30 mouse cellular contexts compared by ENCODE assay signal in the genomic region with DNA sequence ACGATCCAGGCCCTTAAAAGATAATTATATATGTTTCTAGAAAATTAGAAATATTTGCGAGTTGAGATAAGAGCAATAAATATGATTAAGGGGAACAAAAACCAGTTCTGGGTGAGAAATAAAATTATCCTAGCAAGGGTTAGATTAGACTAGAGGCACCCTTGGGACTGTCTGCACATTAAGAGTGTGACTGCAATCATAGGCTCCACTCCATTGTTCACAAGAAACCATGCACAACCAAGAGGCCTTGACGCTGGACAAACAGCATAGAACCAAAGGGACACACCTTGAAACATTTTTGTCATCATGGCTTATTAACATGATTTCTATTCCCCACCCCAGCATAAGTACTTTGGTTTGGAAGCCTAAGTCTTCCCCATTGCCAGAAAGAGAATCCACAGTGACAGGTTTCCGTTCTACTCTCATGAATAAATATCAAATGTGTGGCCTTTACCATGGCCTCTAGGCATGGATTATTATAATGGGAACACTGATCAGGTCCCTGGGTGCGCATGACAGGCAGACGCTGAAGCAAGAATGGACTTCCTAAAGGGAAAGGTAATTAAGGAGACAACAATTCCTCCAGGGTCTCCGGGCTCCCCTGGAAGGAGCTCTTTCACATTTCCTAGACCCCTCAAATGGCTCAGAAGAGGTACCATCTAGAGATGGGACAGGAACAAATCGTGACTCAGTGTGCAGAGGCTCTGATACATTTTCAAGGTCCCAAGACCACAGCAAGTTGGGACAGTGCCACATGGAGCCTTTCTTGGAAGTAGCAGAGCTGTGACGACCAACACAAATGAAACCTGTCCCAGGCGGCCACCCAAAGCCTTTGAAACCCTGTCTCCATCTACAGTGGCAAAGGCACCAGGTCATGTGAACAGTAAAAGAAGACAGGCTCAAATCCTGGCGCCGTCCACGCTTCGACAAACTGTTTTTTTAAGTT. TPM values are rescaled to one million over a fixed set of nuclear protein-coding genes. Genes with fewer than 3 reads are reported as not detected.
DNase-seq lines count a peak whose midpoint lies in the region; ATAC-seq and TF ChIP-seq lines count a peak whose summit lies in the region.
"Had no signal": no experiment of that assay in that cellular context is flagged by ENCODE, and none has a peak within 500 bp of the region (broad histone marks: within the 10 kb centered on the region; RNA-seq: fewer than 3 reads in every experiment).

No protein-coding gene starts in this region.

- no peak for TF ChIP-seq CTCF in small intestine, adult 2 months (IDR thresholded peaks at IDR 0.05; ENCODE audit: extremely low read depth, insufficient read length, insufficient replicate concordance, low read depth, low read length)

- no peak overlapping the region for H3K9ac ChIP-seq in hindbrain, embryonic 12.5 days
- no peak overlapping the region for H3K9ac ChIP-seq in midbrain, embryonic 13.5 days (replicated peaks)
- H3K9ac ChIP-seq in midbrain, embryonic 16.5 days (ENCODE audit: low read depth, low read length): no peak overlapping the region
- H3K9ac ChIP-seq: embryonic facial prominence, embryonic 15.5 days; forebrain, embryonic 12.5 days; forebrain, postnatal 0 days; liver, embryonic 14.5 days had no signal

- no peaks in the 10 kb centered on the region for H3K27me3 ChIP-seq in hindbrain, embryonic 12.5 days
- H3K27me3 ChIP-seq in hindbrain, embryonic 10.5 days (ENCODE audit: insufficient read depth, poor library complexity, severe bottlenecking): no peaks in the 10 kb centered on the region
- no peaks in the 10 kb centered on the region for H3K27me3 ChIP-seq in midbrain, embryonic 13.5 days
- no peaks in the 10 kb centered on the region for H3K27me3 ChIP-seq in midbrain, embryonic 16.5 days (ENCODE audit: control insufficient read depth, insufficient read depth, low read depth, low read length)
- no peaks in the 10 kb centered on the region for H3K27me3 ChIP-seq in small intestine, adult 2 months (ENCODE audit: control insufficient read depth, insufficient read depth, low read length)
- H3K27me3 ChIP-seq: forebrain, embryonic 12.5 days; Patski had no signal

- no peak overlapping the region for H3K4me3 ChIP-seq in hindbrain, embryonic 12.5 days
- H3K4me3 ChIP-seq in hindbrain, embryonic 10.5 days: no peak overlapping the region
- no peak overlapping the region for H3K4me3 ChIP-seq in midbrain, embryonic 13.5 days (replicated peaks)
- no peak overlapping the region for H3K4me3 ChIP-seq in midbrain, embryonic 16.5 days (ENCODE audit: low read depth, low read length)
- H3K4me3 ChIP-seq in small intestine, adult 2 months (ENCODE audit: low read depth, low read length): no peak overlapping the region
- H3K4me3 ChIP-seq: embryonic facial prominence, embryonic 10.5 days; embryonic facial prominence, embryonic 15.5 days; forebrain, embryonic 12.5 days had no signal

- H3K4me1 ChIP-seq in hindbrain, embryonic 12.5 days: peaks cover 24% of the 10 kb centered on the region
- H3K4me1 ChIP-seq in hindbrain, embryonic 10.5 days (replicated peaks): peaks cover 31% of the 10 kb centered on the region
- H3K4me1 ChIP-seq in midbrain, embryonic 13.5 days (replicated peaks): peaks cover 52% of the 10 kb centered on the region
- H3K4me1 ChIP-seq in midbrain, embryonic 16.5 days (ENCODE audit: control insufficient read depth, insufficient read depth, low read length): peaks cover 14% of the 10 kb centered on the region
- peaks cover 13% of the 10 kb centered on the region for H3K4me1 ChIP-seq in small intestine, adult 2 months (ENCODE audit: control insufficient read depth, insufficient read depth, insufficient read length, low read length)

- no peak overlapping the region for H3K4me2 ChIP-seq in hindbrain, embryonic 12.5 days (replicated peaks)
- no peak overlapping the region for H3K4me2 ChIP-seq in midbrain, embryonic 13.5 days (replicated peaks)
- no peak overlapping the region for H3K4me2 ChIP-seq in midbrain, embryonic 16.5 days (ENCODE audit: low read length)
- H3K4me2 ChIP-seq: embryonic facial prominence, embryonic 15.5 days; forebrain, embryonic 12.5 days; heart, embryonic 11.5 days had no signal

- ATAC-seq in hindbrain, embryonic 12.5 days (ENCODE audit: low FRiP score): peak; percentile 62
- ATAC-seq in midbrain, embryonic 13.5 days: peak; percentile 51
- no peak for ATAC-seq in midbrain, embryonic 16.5 days
- ATAC-seq: forebrain, postnatal 0 days; Patski had no signal

- H3K36me3 ChIP-seq in hindbrain, embryonic 12.5 days: no peaks in the 10 kb centered on the region
- H3K36me3 ChIP-seq in hindbrain, embryonic 10.5 days: no peaks in the 10 kb centered on the region
- no peaks in the 10 kb centered on the region for H3K36me3 ChIP-seq in midbrain, embryonic 13.5 days
- H3K36me3 ChIP-seq in midbrain, embryonic 16.5 days (ENCODE audit: control insufficient read depth, insufficient read depth, low read length): no peaks in the 10 kb centered on the region
- no peaks in the 10 kb centered on the region for H3K36me3 ChIP-seq in small intestine, adult 2 months (ENCODE audit: control insufficient read depth, insufficient read depth, low read length)
- H3K36me3 ChIP-seq: embryonic facial prominence, embryonic 15.5 days; forebrain, embryonic 12.5 days had no signal

- 80% methylated on average over 14 of the region's 14 CpGs for WGBS in hindbrain, embryonic 12.5 days
- WGBS in hindbrain, embryonic 10.5 days: 82% methylated on average over 14 of the region's 14 CpGs
- 69% methylated on average over 14 of the region's 14 CpGs for WGBS in midbrain, embryonic 13.5 days
- WGBS in midbrain, embryonic 16.5 days: 65% methylated on average over 14 of the region's 14 CpGs
- WGBS in small intestine, adult 2 months: 80% methylated on average over 14 of the region's 14 CpGs

- no peak overlapping the region for H3K27ac ChIP-seq in hindbrain, embryonic 12.5 days
- no peak overlapping the region for H3K27ac ChIP-seq in hindbrain, embryonic 10.5 days
- H3K27ac ChIP-seq in midbrain, embryonic 13.5 days: 0 out of 2 replicates have a peak overlapping the region, but pooled peaks have one; percentile 4
- no peak overlapping the region for H3K27ac ChIP-seq in midbrain, embryonic 16.5 days (ENCODE audit: low read length)
- H3K27ac ChIP-seq in small intestine, adult 2 months (ENCODE audit: insufficient read depth, low read depth, low read length): peak overlapping the region; percentile 11; the same call in 1 of the 2 replicates
- H3K27ac ChIP-seq: embryonic facial prominence, embryonic 15.5 days; forebrain, embryonic 12.5 days; liver, embryonic 14.5 days had no signal

- no peak for TF ChIP-seq POLR2A in small intestine, adult 2 months (IDR thresholded peaks at IDR 0.05; ENCODE audit: low read depth, low read length)

- no peaks in the 10 kb centered on the region for H3K9me3 ChIP-seq in hindbrain, embryonic 12.5 days (replicated peaks)
- H3K9me3 ChIP-seq in hindbrain, embryonic 10.5 days: no peaks in the 10 kb centered on the region
- no peaks in the 10 kb centered on the region for H3K9me3 ChIP-seq in midbrain, embryonic 13.5 days
- no peaks in the 10 kb centered on the region for H3K9me3 ChIP-seq in midbrain, embryonic 16.5 days (replicated peaks; ENCODE audit: control insufficient read depth, low read length, poor library complexity, severe bottlenecking)
- H3K9me3 ChIP-seq: embryonic facial prominence, embryonic 10.5 days; embryonic facial prominence, embryonic 15.5 days; forebrain, embryonic 12.5 days had no signal

- DNase-seq in hindbrain, embryonic 10.5 days (ENCODE audit: low spot score): no peak
- peak; percentile 70 for DNase-seq in adrenal gland, postnatal 14 days
- no peak for DNase-seq in gastrocnemius, postnatal 36 days
- no peak for DNase-seq in lung, postnatal 14 days
- DNase-seq: cerebellum, adult 8-10 months; cerebellum, postnatal 25 days; forebrain, postnatal 0 days; gastrocnemius, postnatal 10 days; heart, postnatal 36 days; kidney, adult 11 months; kidney, postnatal 14 days; liver; lung, adult 2 months; right cerebral cortex, postnatal 25 days; thymus, adult 2 months; thymus, postnatal 36 days had no signal

- intact Hi-C loops in gastrocnemius, postnatal 36 days (cut with DNase I): no loop called here

RNA-seq across cellular contexts. Expression of gene Mb21d2, which starts 26.6 kb away (rescaled TPM):
- 11.7 and 12.9 TPM in 2 replicates for polyA plus RNA-seq in hindbrain, embryonic 12.5 days (2016; fragmentation: Nextera tagmentation; extraction: Ambion mirVana)
- polyA plus RNA-seq in hindbrain, embryonic 10.5 days (2016; fragmentation: Nextera tagmentation; extraction: Ambion mirVana): 5.8 and 6.3 TPM in 2 replicates
- polyA plus RNA-seq in midbrain, embryonic 13.5 days (2015; fragmentation: Nextera tagmentation; extraction: Ambion mirVana): 8.5 and 9.5 TPM in 2 replicates
- 10.8 and 15.0 TPM in 2 replicates for polyA plus RNA-seq in midbrain, embryonic 16.5 days (2015; fragmentation: Nextera tagmentation; extraction: Ambion mirVana)
- 11.5 and 11.8 TPM in 2 replicates for total RNA-seq in adrenal gland, postnatal 14 days (2021)
- 6.1 and 15.9 TPM in 2 replicates for polyA plus RNA-seq in small intestine, adult 2 months (2012; rRNA removed)
- 1 to 10 TPM; 7.1 to 8.7 TPM for total RNA-seq in gastrocnemius, postnatal 36 days (2021)
- total RNA-seq: granulocyte monocyte progenitor cell, adult 5-6 weeks; megakaryocyte, adult 5-6 weeks; MEL; monocyte, adult 5-6 weeks had no signal

Comparison
In these comparisons a context has a peak if more than half of its experiments do, and no peak if none do; other contexts are left out.
1. H3K27ac ChIP-seq: peak in midbrain, embryonic 13.5 days (single experiment) and small intestine, adult 2 months (single experiment); none in hindbrain, embryonic 12.5 days (single experiment), hindbrain, embryonic 10.5 days (single experiment) and midbrain, embryonic 16.5 days (single experiment).